Mouse (Mus musculus): Measurements from ENCODE around the gene Slc51b.

The Slc51b gene

GRCm38 (mm10) chr9:65372449-65372848, 50.3 kb downstream of the Slc51b start:
- no peak for DNase-seq (ENCODE audit: low spot score)

- no peak for DNase-seq (ENCODE audit: low spot score)
These were observed 51.0 kb downstream of the Slc51b start for GRCm38 (mm10) chr9:65371756-65372155.

DNA sequence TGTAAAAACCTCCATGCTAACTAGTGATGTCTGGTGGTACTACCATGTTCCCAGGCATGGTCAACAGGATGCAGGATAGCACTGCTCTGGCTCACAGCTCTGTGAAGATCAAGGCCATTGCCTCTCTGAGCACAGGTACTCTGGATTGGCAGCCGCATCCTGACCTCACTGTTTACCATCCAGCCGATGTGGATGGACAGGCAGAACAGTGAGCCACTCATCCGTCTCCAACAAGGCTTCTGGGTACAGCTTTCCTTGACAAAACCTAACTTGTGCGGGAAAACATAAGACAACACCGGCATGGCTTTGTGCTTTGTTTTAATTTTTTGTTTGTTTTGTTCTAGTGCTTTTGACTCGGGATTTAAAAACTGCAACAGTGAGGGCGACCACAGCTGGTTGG, 57.0 kb downstream of the Slc51b start:
- DNase-seq (ENCODE audit: low spot score) = no peak

DNA sequence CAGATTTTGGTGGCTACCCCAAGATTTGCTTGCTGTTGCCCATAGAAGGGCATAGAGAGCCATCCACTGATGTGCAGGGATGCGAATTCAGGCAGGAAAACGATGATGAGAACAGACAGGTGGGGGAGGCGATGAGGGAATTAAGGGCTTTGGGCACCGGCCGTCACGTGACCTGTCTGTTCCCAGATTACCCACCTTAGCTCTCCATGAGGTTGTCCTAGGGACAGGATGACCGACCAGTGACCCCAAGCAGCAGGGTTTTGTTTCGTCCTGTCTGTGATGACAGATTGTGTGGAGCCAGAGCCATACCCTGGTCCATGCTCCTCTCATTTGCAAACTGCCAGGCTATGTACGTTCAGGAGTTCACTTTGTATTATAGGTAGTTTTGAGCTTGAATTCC, 59.1 kb downstream of the Slc51b start:
- no peak for DNase-seq (ENCODE audit: low spot score)

Data from urinary bladder, postnatal 10 days (tissue).